Mouse (Mus musculus): ENCODE data around the gene Cpvl.

The Cpvl gene

DNA sequence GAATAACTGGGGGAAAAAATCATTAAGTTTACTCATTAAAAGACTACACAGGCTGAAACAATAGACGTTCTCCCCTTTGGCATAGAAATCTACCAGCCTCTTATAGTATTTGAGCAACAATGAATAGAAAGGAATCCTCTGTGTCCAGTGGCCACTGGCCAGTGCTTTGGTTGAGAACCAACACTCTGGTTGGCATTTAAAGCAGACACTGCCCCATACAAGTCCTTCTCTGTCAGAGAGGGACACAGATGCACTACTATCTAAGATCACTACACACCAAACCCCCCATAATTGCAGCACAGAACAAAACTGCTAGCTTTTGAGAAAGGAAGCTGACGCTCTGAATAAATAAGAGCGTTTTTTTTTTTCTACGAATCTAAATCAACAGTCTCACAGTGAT, 93.5 kb downstream of the Cpvl start:
- DNase-seq (ENCODE audit: low read depth, low spot score) = peak; percentile 65

DNA sequence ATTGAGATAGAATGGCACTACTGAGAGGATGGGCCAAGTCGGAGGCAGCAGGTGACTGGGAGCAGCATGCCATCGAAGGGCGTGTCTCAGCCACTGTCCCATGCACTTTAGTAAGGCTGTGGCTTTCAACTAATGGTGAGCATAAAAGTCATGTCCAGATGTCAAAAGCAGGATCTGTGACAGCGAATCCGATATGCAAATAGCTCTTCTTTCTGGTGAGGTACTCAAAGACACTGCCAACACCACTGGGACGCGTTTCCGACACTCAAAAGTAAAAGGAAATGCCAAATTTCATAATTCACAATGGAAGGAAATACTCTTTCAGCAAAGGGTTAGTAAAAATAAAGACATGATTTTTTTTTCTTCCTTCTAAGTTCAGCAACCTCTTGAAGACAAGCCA, 94.0 kb downstream of the Cpvl start:
- DNase-seq (ENCODE audit: low read depth, low spot score) = no peak

DNA sequence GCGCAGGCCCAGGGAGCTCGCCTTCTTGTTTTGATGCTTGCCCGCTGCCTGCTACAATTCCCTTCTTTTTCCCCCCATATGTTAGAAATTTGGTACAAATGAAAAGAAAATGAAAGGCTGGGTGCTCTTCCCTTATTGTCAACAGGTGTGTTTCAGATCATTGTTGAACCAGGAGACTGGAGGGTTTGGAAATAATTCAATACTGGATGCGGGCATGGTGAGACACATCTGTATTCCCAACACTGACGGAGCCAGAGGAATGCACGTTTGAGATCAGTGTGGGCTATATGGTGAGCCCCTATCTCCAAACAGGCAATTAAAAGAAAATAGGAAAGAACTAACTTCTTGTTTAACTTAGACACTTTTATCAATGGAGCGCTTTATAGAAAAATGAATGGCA, 95.1 kb downstream of the Cpvl start:
- DNase-seq (ENCODE audit: low read depth, low spot score) = no peak

DNA sequence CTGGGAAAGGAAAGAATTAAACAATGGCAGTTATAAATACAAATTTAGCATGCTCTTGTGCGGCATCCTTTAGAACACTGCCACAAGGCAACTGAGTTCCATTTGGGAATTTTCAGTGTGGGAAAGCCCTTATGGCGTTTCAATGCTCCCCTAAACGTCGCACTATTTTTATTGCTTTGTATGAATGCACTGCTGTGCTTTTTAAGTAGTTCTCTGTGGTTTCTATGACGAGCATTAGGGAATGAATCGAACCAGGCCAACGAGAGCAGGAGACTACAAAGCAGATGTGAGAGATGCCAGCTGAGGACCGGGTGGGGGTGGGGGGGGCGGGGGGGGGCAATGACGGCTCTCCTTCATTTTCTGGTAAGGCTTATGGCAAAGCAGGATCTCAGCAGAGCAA, 96.8 kb downstream of the Cpvl start:
- no peak for DNase-seq (ENCODE audit: low read depth, low spot score)

DNA sequence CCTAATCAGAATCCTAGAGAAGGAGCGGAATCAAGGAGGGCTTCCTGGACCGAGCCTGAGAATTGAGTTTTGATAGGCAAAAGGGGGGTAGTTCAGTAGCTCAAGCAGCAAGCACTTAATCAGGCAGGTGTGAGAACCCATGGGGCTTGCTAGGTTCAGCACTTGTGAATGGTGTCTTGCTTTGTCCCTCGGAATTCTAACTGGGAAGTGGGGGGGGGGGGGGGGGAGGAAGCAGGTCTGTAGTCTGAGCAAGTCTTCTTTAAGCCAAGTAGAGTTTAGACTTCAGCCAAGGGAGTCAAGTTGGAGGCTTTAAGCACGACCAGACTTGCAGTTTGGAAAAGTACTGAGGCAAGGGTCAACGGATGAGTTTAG, 97.2 kb downstream of the Cpvl start:
- DNase-seq (ENCODE audit: low read depth, low spot score) = no peak

DNA sequence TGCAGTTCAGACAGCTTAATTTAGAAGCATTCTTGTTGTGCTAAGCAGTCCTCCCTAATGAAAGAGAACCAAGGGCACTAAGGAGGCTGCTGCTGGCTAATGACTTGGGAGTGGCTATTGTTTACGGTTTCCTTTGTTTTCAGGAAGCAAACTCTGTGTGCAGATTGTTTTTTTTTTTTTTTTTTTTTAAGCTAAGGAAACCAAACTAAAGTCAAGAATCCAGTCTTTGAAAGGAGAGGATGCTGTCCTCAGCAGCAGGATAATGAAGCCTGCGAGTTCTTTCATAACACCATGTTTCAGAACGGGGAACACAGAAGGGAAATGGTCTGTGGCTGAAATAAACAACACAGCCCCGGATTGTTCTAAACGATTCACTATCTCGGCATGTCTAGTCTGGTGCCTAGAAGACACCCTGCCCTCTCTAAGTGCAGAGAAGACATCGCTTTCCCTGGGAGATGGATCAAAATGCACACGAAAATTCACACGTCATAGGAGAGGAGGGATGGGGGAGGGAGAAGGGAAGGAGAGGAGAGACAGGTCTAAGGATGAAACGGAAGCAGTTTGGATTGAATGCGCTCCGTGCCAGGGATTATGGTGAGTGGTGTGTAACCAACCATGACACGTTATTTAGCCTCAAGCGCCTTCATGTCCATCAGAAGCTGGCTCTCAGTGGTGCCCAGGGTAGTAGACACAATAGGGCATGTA, 97.8 kb downstream of the Cpvl start:
- no peak for DNase-seq (ENCODE audit: low read depth, low spot score)

DNA sequence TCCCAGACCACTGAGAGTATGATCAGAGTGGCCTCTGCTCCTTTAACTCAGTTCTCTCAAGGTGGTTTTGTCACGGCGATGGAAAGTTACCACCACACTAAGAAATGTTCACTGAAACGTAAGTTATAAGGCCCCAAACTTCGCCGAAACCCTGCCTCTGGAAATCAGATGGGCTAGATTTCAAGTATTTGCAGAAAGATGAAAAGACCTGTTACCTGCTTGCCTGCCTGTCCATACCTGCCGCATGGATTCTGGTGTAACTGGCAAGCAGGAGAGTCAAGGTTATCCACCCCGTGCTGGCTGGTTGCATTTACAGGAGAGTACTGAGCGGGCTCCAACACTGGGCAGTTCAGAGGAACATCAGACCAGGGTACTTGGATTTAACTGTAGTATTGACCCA, 98.9 kb downstream of the Cpvl start:
- no peak for DNase-seq (ENCODE audit: low read depth, low spot score)

DNA sequence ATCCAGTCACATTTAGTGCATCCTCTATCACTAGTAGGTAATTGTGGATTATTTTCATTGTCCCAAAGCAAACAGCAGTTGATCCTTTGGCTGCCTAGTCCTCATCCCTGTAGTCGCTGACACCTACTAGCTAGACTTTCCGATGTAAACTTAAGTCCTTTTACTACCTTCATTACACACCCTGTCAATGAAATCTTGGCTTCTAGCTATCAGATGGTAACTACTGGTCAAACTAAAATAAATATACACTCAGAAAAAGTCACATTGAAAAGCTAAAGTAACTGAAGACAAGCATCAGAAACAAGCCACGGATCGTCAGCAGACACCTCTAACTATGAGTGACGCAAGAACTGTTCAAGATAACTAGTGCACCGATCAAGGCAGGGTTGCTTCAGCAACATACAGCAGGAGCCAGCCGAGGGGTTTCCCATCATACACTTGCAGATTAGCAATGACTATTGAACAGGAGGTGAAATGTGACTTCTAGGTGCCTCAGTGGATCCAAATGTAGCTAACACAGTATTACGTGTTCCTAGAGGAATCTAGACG, 103.5 kb downstream of the Cpvl start:
- DNase-seq (ENCODE audit: low read depth, low spot score) = no peak

DNA sequence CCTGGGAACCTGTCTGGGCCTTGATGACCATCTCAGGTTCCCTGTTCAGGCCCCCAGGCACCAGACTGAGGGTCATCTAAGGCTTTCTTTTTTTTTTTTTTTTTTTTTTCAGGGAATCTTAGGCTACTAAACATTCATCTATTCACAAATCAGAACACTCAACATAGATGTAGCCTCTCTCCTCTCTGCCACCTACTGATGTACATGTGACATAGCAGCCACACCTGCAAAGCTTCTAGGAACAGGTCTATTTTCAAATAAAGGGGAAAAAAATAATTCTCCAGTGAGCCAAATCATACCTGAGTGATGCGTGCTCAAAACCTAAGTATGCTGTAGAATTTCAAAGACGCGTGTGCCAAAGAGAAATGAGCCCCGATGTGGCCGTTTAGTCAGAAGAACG, 106.6 kb downstream of the Cpvl start:
- DNase-seq (ENCODE audit: low read depth, low spot score) = no peak

DNA sequence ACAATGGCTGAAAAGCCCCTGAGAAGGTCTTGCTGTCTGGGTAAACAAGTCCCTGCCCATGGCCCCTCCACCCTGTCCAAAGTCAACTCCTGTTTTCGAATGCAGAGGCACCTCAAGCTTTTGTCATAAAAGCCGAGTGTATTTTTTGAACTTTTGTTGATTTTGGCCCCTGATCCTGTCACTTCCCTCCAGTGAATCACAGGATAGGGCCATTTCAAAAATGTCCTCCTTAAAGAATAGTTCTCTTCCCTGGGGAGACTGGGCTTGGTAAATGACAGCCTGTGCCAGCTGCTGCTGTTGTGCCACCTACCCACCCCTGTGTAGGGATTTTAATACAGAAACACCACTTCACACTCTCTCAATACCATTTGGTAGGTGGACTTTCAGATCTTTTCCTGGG, 115.5 kb downstream of the Cpvl start:
- DNase-seq (ENCODE audit: low read depth, low spot score) = no peak

DNA sequence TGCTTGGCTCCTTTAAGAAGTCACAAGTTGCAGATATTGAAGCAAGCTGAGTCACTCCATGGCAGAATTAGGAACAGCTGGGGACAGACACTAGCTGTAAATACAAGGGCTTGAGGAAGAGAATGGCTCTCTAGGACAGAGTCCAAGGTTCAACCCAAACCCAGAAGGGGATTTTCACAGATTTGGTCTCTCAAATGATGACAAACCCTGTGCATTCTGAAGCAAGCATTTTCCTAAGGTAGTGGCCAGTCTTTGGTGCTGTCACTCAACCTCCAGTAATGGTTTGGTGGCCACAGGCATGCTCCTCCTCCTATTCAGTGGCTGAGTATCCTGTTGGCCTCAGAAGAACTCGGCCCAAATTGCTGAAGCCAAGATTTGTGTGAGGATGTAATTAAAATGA, 119.4 kb downstream of the Cpvl start:
- no peak for DNase-seq (ENCODE audit: low read depth, low spot score)

DNA sequence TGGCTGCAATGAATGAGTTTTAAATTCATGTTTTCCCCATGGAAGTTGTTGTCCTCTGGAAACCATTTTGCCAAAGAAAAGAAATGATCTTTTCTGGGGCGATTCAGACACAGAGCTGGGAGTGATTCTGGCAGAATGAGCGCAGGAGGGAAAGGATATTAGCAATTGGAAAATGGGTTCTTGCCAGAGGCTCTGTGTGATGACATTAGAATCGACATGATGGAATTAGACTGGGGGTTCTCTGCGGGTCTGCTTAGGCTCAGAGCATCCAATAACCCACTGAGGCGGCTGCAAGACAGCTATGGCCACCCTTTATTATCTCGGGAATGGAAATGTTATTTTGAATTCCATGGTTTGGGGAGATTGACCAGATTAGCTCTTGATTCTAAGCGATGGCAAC, 120.6 kb downstream of the Cpvl start:
- no peak for DNase-seq (ENCODE audit: low read depth, low spot score)

DNA sequence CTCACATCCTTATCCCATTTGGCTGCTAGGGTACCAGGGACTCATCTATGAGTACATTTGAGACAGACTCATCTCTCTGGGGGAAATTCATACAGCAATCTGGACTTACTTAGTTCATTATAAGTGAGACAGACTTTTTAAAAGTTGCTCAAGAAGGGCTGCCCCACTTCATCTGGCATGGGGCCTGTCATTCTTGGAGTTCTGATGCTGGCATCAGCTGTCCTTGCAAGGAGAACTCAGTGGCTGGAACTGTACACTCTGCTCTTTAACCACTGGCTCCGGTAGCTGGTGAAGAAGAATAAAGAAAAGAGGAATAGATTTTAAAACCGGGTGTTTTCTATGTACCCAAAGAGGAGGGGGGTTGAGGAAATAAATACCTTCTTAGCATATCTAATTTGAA, 121.7 kb downstream of the Cpvl start:
- DNase-seq (ENCODE audit: low read depth, low spot score) = no peak

DNA sequence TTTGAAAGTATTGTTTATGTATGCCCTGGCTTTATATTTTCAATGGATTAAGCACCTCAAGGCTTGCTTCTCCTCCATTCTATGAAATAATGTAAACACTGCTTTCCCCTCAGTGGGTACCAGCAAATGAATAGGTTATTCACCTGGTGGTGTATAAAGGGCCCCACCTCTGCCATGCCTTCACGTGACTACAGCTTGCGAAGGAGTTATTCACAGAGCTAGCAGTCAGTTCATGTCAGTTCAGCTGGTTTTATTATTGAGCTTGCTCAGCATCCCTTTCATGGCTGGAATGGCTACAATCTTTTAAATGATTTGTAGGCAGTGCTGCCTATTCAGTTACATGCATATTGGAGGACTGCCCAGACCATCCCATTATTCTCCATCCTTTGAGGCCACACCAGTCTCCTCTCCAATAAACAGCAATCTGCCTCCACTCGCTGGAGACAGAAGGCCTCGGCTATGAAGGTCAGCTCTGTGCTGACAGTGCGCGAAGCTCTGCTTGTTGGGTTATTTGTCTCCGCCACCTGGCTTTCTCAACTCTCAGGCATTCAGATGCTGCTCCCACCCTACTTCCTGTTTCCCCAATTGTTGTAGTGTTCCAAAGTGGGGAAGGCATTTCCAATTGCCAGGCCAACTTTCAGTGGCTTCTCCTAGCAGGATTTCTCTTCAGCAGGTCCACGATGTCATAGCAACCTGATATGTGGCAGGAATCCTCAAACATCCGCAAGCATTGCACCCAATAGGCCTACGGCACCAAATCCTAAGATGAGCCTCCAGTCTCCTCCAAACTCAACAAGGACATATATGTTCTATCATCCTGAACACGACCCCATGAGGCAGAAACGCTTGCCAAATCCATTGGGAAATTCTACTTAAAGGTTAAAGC, 123.3 kb downstream of the Cpvl start:
- no peak for DNase-seq (ENCODE audit: low read depth, low spot score)

DNA sequence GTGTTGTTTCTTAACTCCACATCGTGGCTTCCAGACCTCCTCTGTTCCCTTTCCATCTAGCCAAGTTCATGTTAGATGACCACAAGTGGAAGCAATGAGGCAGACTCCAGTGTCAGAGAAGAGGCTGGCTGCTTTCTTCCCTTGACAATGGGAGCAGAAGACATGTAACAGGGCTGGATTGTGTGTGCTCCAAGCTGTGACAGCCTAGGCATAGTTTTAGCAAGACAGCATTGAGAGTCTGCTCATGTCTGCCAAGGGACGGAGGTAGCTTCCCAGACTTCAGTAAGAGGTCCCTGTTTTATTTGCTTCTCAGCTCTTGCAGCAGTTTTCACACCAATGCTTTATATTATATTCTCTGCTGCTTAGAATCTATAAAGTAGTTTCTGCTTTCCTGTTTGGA, 124.2 kb downstream of the Cpvl start:
- DNase-seq (ENCODE audit: low read depth, low spot score) = no peak

DNA sequence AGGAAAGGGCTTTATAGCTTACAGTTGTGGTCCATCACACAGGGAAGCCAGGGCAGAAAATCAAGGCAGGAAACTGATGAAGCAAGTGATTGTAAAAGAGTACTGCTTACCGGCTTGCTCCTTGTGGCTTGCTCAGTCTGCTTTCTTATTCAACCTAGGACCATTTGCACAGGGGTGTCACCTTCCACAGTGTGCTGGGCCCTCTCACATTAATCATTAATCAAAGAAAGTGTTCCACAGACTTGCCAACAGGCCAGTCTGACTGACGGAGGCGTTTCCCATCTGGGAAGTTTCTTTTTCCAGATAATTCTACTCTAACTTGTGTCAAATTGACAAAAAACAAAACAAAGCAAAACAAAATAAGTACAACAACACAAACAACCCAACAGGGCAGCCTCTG, 124.9 kb downstream of the Cpvl start:
- no peak for DNase-seq (ENCODE audit: low read depth, low spot score)

DNA sequence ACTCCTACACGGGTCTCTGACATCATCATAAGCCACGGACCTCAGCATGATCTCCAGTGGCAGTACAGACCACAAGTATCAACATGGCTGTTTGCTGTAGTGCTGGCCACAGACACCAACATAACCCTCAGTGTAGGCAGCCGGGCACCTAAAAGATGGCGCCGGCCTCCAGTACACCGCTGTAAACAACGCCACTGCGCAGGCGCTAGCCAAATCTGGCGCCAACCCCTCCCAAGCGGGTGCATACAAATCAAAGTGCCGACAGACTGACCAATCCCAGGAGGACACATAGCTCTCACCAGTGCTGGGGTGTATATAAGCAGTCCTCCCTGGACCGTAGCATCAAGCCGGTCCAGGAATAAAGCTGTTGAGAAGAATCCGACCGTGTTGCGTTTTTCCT, 133.8 kb downstream of the Cpvl start:
- DNase-seq (ENCODE audit: low read depth, low spot score) = no peak

DNA sequence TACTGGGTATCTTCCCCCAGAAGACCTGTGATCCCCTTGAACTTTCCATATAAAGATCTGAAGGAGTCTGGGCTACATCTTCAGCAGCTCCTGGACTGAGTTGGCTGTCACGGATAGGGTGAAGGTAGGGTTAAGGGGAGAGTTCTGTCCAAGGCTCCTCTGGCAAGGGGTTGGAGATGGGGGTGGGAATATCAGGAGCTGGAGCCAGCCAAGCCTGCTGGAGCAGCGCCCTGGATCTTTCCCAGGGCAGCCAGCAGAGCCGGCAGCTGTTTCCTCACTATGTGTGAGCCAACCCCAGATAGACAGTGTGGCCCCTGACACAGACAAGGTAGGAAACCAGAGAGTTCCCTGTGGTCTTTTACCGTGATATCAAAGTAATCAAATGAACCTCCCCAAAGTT, 153.3 kb downstream of the Cpvl start:
- no peak for DNase-seq (ENCODE audit: low read depth, low spot score)

Measured in telencephalon, adult 2 months (tissue).